Mouse (Mus musculus): ENCODE measurements around the gene Heca.
"Not testable (repeated sequence)": the region's sequence is repeated elsewhere in the genome, so short reads cannot be mapped to it uniquely, and the experiment has no call there.

Gene Heca

DNA sequence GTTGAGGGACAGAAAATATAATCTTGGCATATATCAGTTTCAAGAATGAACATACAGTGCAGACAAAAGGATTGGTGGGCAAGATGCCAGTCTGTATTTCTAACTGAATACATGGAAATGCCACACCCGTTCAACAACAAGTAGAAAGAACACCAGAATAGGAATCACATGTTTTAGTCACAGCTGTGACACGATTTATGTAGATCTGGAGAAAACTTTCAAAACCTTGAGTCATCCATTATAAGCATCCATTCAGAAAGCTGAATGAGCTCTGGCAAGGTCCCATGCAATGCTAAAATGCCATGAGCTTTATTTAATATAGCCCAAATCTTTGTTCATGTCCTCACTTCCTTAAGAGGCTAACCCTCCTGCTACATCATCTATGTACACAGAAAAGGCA is 44.4 kb downstream of the Heca start:
- intact Hi-C loops (cut with DNase I): no loop called here

DNA sequence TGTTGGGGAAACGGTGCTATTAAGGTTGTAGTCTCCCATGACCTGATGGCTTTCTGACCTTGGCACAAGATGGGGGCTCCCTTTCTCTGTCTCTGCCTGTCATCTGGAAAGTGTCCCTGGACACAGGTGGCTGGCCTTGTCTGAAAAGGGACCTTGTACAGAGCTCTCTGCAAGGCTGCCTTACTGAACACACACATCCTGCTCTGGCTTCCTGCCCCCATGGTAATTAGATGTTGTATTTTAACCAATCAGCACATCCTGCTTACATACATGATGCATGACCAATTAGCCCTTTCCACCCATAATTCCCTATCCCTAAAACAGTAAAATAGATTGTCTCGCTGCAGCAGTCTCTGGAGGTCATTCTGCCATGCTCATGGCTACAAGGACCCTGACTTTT is 67.1 kb downstream of the Heca start:
- intact Hi-C loops (cut with DNase I): no loop called here

DNA sequence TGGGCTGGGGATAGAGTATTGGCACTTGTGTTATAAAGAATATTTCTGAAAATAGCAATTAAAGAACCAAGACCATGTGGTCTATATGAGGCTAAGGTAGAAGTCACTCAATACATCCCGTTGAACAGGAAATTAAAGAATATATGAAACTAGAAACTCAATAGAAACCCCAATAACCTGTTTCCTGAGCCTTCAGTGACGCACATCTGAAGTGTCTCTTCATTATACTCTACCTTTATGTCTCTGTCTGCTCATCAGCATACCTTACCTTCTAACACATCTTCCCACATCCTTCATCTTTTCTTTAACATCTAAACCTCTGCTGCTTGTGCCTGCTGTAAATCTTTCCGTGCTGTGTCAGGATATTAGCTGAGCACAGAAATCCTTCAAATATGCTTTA is 67.8 kb downstream of the Heca start:
- intact Hi-C loops (cut with DNase I): no loop called here

DNA sequence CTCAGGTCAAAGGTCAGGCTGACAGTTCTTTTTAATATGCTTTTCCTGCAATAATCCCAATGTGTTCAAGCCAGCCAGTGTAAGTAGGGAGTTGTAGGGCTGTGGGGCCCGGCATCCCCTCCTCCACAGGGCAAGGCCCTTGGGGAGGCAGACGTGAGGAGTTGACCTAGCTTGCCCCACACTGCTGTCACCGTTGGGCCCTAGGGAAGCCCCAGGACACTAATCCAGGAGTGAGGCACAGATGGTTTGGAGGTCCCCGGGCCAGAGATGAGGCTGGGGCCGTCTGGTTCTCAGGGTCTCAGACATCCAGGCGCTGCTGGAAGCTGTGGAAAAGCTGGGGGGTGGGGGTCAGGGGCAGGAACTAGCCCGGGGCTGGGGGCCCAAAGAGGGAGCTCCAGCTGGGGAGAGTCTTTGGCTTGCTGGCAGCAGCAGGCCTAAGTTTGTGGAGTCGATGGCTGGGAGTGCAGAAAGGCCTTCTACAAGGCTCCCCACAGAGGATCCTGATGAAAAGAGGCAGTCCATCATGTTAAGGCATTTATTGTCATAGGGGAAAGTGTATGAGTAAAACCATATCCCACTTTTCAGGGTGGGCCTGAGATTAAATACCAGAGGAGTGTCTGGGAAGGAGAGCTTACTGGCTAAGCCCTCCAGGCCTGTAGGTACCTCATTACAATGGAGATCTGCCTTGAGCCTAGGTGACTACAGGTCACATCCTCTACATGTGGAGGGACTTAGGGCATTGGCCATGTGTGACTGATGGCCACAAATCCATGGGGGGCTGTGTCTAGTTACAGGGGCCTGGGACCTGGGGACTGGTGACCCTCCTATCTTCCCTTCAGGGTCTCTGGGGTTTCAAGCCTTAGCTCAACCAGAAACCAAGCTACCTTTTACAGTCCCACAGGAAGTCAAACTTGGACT is 69.6 kb downstream of the Heca start:
- intact Hi-C loops (cut with DNase I): loop anchor here (10.0 kb wide), 1 partner anchor 317 kb away; no protein-coding TSS in a partner anchor

DNA sequence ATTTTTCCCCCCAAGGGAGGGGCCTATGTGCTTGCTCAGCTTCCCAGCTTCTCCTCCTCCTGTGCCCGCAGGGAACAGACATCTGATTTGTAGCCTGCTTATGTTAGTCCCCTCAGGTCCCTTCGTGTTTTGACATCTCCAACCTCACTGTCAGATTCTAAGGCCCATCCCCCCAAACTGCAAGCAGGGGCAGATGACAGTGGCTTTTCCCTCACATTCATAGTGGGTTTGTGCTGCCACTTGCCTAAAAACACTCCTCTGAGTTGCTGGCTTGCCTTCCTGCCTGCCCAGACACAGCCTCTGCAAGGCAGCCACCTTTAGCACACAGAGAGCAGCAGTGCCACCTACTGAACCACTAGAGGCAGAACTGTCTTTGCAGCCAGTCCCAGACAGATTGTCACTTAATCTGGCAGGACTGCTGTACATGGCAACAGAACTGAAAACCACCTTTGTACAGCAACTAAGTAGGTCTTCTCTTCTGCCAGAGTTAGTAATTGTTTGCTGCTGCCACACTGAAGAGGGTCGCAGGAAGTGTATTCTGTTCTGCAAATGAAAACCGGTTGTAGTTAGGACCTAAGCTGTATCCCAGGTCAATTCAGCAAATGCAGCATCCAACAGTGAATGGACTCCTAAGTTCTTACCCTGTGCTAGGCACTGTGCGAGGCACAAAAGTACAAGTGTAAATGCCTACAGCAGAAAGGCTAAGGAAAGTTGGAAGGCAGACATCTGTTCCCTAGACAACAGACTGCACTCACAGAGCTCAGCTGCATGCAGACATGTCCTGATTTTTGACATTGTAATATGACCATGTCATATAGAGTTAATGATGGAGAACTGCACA is 77.8 kb downstream of the Heca start:
- intact Hi-C loops (cut with DNase I): loop anchor here (1.0 to 10.0 kb wide), 2 partner anchors 137 to 325 kb away; no protein-coding TSS in a partner anchor

DNA sequence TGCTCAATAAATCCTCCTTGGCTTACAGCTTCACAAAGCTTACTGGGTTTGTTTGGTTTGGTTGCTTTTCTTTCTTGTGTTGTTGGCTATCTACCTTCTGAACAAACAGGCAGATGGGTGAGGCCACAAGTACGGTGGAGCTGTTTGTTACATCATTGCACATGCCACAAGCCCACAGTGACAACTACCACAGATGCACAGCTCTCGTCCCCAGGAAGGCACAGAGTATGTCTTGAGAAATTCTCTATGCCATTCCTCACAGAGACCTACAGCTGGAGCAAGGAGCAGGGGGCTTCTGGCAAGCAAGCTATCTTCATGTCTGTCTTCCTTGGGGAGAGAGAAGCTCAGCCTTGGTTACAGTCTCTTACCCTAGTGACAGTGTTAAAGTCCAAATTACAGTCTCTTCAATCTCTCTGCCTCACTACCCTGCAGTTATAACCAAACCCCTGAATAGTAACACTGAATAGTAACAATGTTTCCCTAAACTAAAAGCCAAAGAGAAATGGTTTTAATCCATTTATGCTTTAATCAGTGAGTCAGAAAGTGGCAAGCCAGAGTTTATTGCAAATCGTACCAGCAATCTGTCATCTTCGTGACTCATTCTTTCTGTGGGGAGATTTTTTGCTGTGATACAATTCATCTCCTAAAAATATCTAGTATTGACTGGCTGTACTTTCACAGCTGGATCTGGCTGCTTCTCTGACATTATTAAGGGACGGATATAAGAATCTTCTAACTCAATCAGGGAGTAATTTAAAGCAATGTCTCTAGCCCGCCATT is 87.0 kb downstream of the Heca start:
- intact Hi-C loops (cut with DNase I): no loop called here

DNA sequence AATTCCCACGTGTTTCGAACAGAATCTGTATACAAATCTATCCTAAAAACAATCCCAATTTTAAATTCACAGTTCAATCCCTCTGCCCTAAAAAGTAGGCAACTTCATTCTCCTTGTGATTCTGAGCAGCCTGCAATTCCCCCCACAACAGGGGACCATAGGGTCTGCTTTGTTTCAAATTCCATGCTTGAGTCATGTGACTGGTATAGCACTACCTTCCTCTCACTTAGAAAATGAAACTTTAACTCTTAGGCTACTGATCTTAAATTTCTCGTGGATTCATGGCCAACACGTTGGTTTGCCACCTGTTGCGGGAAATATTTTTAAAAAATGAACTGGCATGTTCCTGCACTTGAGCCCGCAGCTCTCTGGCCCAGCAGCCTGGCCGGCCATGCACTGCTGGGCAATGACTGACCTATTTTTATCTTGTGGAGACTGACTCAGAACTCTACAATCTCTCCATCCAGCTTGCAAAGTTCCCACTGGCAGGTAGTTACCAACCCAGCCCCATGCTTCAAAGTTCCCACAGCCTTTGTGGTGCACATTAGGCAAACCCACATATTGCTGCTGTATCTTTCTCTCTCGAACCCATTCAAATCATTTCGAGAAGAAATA is 90.1 kb downstream of the Heca start:
- intact Hi-C loops (cut with DNase I): no loop called here

DNA sequence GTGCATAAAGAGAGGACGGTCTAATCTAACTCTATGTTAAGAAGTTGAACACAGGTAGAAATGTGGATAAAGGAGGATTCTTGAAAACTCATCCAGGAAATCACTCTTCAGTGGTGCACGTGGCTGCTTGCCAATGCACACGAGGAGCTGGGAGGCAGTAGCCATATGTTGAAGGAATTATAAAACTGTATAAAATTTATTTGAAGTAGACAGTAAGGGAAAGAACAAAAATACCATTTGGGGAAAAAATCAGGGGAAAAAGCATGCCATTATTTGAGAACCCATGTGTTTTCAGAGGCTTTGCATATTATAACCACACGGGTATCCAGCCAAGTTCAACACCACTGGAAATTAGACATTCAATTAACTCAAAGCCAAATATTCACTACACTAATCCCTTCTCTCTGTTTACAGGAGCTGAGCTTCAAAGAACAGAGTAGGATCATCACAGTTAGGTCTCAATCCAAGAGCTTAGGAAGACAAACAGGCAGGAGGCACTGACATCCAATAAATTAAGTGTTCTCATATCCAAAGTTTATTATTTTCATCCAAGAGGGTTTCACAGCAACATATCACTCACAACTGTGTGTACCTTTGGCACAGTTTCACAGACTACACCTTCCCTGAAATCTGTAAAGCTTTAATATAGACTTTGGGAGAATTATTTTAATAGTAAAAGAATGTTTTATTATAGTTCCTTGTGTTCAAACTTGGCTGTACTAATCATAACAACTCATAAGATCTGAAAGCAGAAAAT is 102.9 kb downstream of the Heca start:
- intact Hi-C loops (cut with DNase I): no loop called here

DNA sequence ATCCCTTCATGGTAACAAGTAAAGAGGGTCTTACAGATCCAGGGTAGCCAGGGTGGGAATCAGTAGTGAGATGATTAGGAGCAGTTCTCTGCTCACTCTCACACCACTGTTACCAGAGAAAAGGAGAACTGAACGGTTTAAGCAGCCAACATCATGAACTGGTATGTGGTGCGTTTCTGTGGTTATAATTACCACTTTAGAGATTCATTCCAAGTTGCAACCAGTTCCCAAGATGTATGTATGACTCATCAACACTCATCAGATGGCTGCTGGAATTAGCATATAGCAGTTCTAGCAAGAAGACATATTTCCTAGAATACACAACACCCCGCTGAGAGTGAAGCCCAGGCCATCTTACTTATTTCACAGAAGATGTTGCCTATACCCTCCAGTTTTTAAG is 105.8 kb downstream of the Heca start:
- intact Hi-C loops (cut with DNase I): no loop called here

DNA sequence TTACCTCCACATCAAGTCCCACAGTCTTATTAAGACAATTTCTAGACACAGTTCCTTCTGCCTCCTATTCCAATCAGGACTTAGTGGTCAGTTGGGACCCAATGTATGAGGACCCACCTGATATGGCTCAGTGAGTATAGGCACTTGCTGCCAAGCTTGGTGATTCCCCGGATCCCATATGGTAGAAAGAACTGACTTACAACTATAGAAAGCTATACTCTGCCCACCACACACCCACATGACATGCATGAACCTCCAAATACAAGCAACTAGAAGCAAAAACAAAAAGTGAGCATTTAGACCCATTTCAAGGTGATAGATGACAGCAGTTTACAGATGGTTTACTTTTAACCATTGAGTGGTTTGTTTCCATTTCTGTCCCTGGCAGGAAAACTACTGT is 111.6 kb downstream of the Heca start:
- intact Hi-C loops (cut with DNase I): no loop called here

DNA sequence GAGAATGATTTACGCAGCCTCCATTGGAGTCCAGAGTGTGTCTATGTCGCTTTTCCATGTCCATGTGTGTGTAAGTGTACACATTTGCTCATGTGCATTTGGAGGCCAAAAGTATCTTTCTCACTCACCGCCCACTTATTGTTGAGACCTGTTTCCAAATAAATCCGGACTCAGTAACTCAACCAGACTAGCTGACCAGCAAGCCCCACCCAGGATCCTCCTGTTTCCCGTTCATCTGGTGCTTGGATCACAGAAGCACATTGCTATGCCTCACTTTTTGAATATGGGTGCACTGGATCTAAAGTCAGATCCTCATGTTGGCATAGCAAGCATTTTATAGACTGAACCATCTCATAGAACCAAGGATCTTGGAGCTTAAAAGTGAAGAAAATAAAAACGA is 112.8 kb downstream of the Heca start:
- intact Hi-C loops (cut with DNase I): no loop called here

DNA sequence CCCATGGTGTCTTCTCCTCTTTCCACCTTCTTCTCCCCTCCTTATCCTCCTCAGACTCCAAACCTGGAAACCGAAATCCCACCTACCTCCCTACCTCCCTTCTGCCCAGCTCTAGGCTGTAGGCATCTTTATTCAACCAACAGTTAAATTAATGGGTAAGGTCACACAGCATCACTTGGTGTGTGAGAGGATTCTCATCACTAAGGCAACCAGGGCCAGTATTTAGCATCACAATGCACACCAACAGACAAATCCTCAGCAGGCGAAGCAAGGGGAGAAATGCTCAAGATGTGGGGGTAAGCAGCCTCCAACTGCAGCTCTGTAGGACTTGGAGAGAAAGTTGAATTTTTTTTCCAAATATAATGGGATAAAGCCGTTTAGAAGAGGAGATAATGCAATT is 116.8 kb downstream of the Heca start:
- intact Hi-C loops (cut with DNase I): no loop called here

DNA sequence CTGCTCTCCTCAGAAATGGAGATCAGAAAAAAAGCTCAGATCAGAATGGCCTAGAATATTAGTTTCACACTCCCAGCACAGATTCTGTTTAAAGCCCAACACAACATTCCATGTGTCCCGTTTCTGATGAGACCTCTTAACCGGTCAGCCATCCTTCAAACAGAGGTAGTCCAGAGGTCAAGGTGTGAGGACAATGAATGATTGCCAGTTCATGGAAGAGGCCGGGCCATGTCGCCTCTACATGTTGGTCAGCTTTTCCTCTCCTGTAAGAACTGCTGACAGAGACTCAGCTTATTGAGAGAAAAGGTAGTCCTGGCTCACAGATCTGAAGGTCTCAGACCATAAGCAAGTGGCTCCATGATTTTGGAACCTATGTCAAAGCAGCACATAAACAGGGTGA is 118.7 kb downstream of the Heca start:
- intact Hi-C loops (cut with DNase I): no loop called here

DNA sequence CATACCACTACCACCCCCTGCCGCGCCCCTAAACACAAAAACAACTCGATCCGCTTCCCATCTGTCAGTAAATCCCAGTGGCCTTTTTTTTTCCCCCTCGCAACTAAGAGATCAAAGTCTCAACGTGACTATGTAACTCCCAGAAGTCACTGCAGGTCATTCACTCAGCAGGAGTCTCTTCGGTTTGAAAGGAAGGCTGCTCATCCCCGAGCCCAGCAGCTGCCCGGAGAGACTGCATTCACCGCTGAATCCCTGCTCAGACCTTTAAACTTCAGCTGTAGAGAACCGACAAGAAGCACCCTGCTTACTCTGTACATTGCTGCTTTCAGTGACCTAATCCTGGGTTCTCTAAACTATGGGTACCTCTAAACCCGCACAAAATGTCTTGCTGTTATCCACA is 120.5 kb downstream of the Heca start:
- intact Hi-C loops (cut with DNase I): no loop called here

DNA sequence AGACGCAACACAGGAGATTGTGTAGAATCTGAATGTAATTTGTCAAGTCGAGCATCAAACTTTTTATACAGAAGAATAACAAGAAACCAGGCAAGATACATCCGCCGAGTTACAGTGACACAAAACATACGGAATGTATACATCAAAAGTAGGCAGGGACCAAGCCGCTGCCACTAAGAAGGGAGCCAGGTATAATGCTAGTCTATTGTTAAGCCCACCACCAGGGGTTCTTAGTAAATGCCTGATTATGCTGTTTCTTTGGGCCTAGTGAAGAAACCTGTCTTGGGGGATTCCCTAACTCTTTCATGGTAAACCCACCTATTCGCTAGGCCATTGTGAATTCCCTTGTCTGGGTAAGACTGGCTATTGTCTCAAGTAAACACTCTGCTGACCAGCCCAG is 127.4 kb downstream of the Heca start:
- intact Hi-C loops (cut with DNase I): not testable (repeated sequence)
